Mouse (Mus musculus): ENCODE measurements around the gene Aurkaip1. TPM values are rescaled to one million over a fixed set of nuclear protein-coding genes. Genes with fewer than 3 reads are reported as not detected.
A peak's percentile ranks its signal among the peaks of the same experiment; 100 is the strongest.

The Aurkaip1 gene
- polyA plus RNA-seq, 1 experiment from 2014 or later = 132 TPM

GRCm38 (mm10) chr4:155849792-155850451, 18.9 kb downstream of the Aurkaip1 start:
- Histone ChIP-seq H3K27me3 (ENCODE audit: control insufficient read depth, insufficient read depth, low read length) (no peaks in the 10 kb centered on the region), H3K4me3 (ENCODE audit: low read depth, low read length) (no peak overlapping the region), H3K9ac (replicated peaks; ENCODE audit: low read depth, low read length) (no peak overlapping the region), H3K9me3 (ENCODE audit: control insufficient read depth, low read depth, low read length) (no peaks in the 10 kb centered on the region), H3K27ac (ENCODE audit: low read length) (no peak overlapping the region), H3K36me3 (ENCODE audit: control insufficient read depth, insufficient read depth, low read length) (peaks cover 9% of the 10 kb centered on the region), H3K4me2 (replicated peaks; ENCODE audit: low read depth, low read length) (no peak overlapping the region), H3K4me1 (ENCODE audit: control insufficient read depth, insufficient read depth, low read length) (peaks cover 19% of the 10 kb centered on the region)
- 85% methylated on average over 3 of the region's 3 CpGs for WGBS
- ATAC-seq (ENCODE audit: insufficient number of reproducible peaks, insufficient read depth, low FRiP score, low read depth) = no peak

DNA sequence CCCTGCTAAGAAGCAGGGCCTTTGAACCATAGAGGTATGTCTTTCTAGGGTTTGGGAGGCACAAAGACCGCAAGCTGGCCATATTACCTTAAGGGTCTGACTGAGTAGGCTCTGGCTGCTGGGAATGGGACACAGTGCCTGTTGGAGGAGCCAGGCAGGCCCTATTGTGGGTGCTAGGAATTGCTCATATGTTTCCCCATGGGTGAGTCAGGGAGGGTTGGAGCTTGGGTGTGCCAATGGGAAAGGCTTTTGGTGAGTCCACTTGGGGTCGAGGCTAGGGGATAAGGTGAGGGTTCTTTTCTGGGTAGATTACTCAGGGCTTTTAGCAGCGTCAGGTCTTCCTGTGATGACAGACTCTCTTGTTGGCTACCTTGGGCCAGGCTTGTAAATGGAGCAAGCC, 20.3 kb downstream of the Aurkaip1 start:
- Histone ChIP-seq H3K27me3 (ENCODE audit: control insufficient read depth, insufficient read depth, low read length) (no peaks in the 10 kb centered on the region), H3K36me3 (ENCODE audit: control insufficient read depth, insufficient read depth, low read length) (peaks cover 21% of the 10 kb centered on the region), H3K9ac (replicated peaks; ENCODE audit: low read depth, low read length) (no peak overlapping the region), H3K4me1 (ENCODE audit: control insufficient read depth, insufficient read depth, low read length) (peaks cover 19% of the 10 kb centered on the region), H3K4me2 (replicated peaks; ENCODE audit: low read depth, low read length) (no peak overlapping the region), H3K27ac (ENCODE audit: low read length) (no peak overlapping the region), H3K4me3 (ENCODE audit: low read depth, low read length) (no peak overlapping the region), H3K9me3 (ENCODE audit: control insufficient read depth, low read depth, low read length) (no peaks in the 10 kb centered on the region)
- WGBS = 88% methylated on average over 3 of the region's 3 CpGs
- ATAC-seq (ENCODE audit: insufficient number of reproducible peaks, insufficient read depth, low FRiP score, low read depth) = no peak

- H3K4me2 ChIP-seq (replicated peaks; ENCODE audit: low read depth, low read length) = no peak overlapping the region
- no peak overlapping the region for H3K9ac ChIP-seq (replicated peaks; ENCODE audit: low read depth, low read length)
- WGBS = 79% methylated on average over 2 of the region's 2 CpGs
- no peak overlapping the region for H3K27ac ChIP-seq (ENCODE audit: low read length)
- no peak overlapping the region for H3K4me3 ChIP-seq (ENCODE audit: low read depth, low read length)
- ATAC-seq (ENCODE audit: insufficient number of reproducible peaks, insufficient read depth, low FRiP score, low read depth) = no peak
- peaks cover 14% of the 10 kb centered on the region for H3K4me1 ChIP-seq (ENCODE audit: control insufficient read depth, insufficient read depth, low read length)
- H3K27me3 ChIP-seq (ENCODE audit: control insufficient read depth, insufficient read depth, low read length) = no peaks in the 10 kb centered on the region
- H3K9me3 ChIP-seq (ENCODE audit: control insufficient read depth, low read depth, low read length) = no peaks in the 10 kb centered on the region
- peaks cover 21% of the 10 kb centered on the region for H3K36me3 ChIP-seq (ENCODE audit: control insufficient read depth, insufficient read depth, low read length)
Measured at GRCm38 (mm10) chr4:155851951-155852411, 20.9 kb downstream of the Aurkaip1 start.

DNA sequence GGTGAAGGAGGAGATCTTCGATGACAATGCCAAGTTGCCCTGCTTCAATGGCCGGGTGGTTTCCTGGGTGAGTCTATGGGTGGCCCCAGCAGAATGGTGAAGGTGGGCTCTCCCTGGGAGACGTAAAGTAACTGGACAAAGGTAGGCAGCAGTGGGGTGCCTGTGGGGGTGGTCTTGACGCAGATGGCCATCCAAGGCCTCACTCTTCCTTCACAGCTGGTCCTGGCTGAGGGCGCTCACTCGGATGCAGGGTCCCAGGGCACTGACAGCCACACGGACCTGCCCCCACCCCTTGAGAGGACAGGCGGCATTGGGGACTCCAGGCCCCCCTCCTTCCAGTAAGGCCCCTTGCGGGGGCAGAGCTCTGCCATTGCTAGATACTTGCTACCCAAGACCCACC, 22.3 kb downstream of the Aurkaip1 start:
- Histone ChIP-seq H3K4me2 (replicated peaks; ENCODE audit: low read depth, low read length) (no peak overlapping the region), H3K4me1 (ENCODE audit: control insufficient read depth, insufficient read depth, low read length) (peaks cover 8% of the 10 kb centered on the region), H3K4me3 (ENCODE audit: low read depth, low read length) (no peak overlapping the region), H3K9ac (replicated peaks; ENCODE audit: low read depth, low read length) (no peak overlapping the region), H3K27me3 (ENCODE audit: control insufficient read depth, insufficient read depth, low read length) (no peaks in the 10 kb centered on the region), H3K36me3 (ENCODE audit: control insufficient read depth, insufficient read depth, low read length) (peaks cover 25% of the 10 kb centered on the region), H3K9me3 (ENCODE audit: control insufficient read depth, low read depth, low read length) (no peaks in the 10 kb centered on the region), H3K27ac (ENCODE audit: low read length) (no peak overlapping the region)
- no peak for ATAC-seq (ENCODE audit: insufficient number of reproducible peaks, insufficient read depth, low FRiP score, low read depth)
- WGBS = 91% methylated on average over 9 of the region's 9 CpGs

DNA sequence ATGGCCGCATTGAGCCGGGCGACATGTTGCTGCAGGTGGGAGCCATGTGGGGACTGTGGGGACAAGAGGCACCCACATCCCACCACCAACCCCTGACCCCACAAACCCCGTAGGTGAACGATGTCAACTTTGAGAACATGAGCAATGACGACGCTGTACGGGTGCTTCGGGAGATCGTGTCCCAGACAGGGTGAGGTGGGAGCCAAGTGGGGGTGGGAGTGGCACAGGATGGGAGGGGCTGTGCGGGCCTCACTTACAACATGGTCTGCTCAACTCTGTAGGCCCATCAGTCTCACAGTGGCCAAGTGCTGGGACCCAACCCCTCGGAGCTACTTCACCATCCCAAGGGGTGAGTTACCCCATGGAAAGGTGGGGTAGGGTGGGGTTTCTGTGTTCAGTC, 23.9 kb downstream of the Aurkaip1 start:
- no peak overlapping the region for H3K4me3 ChIP-seq (ENCODE audit: low read depth, low read length)
- H3K27ac ChIP-seq (ENCODE audit: low read length) = no peak overlapping the region
- H3K36me3 ChIP-seq (ENCODE audit: control insufficient read depth, insufficient read depth, low read length) = peaks cover 25% of the 10 kb centered on the region
- no peaks in the 10 kb centered on the region for H3K4me1 ChIP-seq (ENCODE audit: control insufficient read depth, insufficient read depth, low read length)
- no peak overlapping the region for H3K9ac ChIP-seq (replicated peaks; ENCODE audit: low read depth, low read length)
- WGBS = 95% methylated on average over 12 of the region's 12 CpGs
- no peak for ATAC-seq (ENCODE audit: insufficient number of reproducible peaks, insufficient read depth, low FRiP score, low read depth)
- H3K4me2 ChIP-seq (replicated peaks; ENCODE audit: low read depth, low read length) = no peak overlapping the region
- H3K27me3 ChIP-seq (ENCODE audit: control insufficient read depth, insufficient read depth, low read length) = no peaks in the 10 kb centered on the region
- no peaks in the 10 kb centered on the region for H3K9me3 ChIP-seq (ENCODE audit: control insufficient read depth, low read depth, low read length)

DNA sequence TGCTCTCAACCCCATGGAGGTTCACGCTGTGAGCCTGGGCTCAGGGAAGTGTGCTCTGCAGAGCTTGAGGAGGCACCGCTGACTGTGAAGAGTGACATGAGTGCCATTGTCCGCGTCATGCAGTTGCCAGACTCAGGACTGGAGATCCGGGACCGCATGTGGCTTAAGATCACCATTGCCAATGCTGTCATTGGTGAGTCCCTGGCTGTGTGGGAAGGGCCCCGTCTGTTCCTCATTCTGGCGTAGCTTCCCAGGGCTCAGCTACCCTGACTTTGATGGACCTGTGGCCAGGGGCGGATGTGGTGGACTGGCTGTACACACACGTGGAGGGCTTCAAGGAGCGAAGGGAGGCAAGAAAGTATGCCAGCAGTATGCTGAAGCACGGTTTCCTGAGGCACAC, 25.0 kb downstream of the Aurkaip1 start:
- peaks cover 28% of the 10 kb centered on the region for H3K36me3 ChIP-seq (ENCODE audit: control insufficient read depth, insufficient read depth, low read length)

GRCm38 (mm10) chr4:155856881-155857280, 25.8 kb downstream of the Aurkaip1 start:
- no peak overlapping the region for H3K27ac ChIP-seq (ENCODE audit: low read length)
- H3K36me3 ChIP-seq (ENCODE audit: control insufficient read depth, insufficient read depth, low read length) = peaks cover 28% of the 10 kb centered on the region
- no peak overlapping the region for H3K4me2 ChIP-seq (replicated peaks; ENCODE audit: low read depth, low read length)
- no peaks in the 10 kb centered on the region for H3K9me3 ChIP-seq (ENCODE audit: control insufficient read depth, low read depth, low read length)
- 86% methylated on average over 3 of the region's 3 CpGs for WGBS
- ATAC-seq (ENCODE audit: insufficient number of reproducible peaks, insufficient read depth, low FRiP score, low read depth) = no peak
- no peaks in the 10 kb centered on the region for H3K27me3 ChIP-seq (ENCODE audit: control insufficient read depth, insufficient read depth, low read length)
- no peak overlapping the region for H3K4me3 ChIP-seq (ENCODE audit: low read depth, low read length)
- H3K9ac ChIP-seq (replicated peaks; ENCODE audit: low read depth, low read length) = no peak overlapping the region
- H3K4me1 ChIP-seq (ENCODE audit: control insufficient read depth, insufficient read depth, low read length) = no peaks in the 10 kb centered on the region

More for the DNA sequence above, 25.0 kb downstream of the Aurkaip1 start:
- H3K4me1 ChIP-seq (ENCODE audit: control insufficient read depth, insufficient read depth, low read length) = no peaks in the 10 kb centered on the region
- H3K4me2 ChIP-seq (replicated peaks; ENCODE audit: low read depth, low read length) = no peak overlapping the region
- WGBS = 88% methylated on average over 12 of the region's 12 CpGs
- no peaks in the 10 kb centered on the region for H3K27me3 ChIP-seq (ENCODE audit: control insufficient read depth, insufficient read depth, low read length)
- H3K4me3 ChIP-seq (ENCODE audit: low read depth, low read length) = no peak overlapping the region
- H3K27ac ChIP-seq (ENCODE audit: low read length) = no peak overlapping the region
- H3K9me3 ChIP-seq (ENCODE audit: control insufficient read depth, low read depth, low read length) = no peaks in the 10 kb centered on the region
- no peak for ATAC-seq (ENCODE audit: insufficient number of reproducible peaks, insufficient read depth, low FRiP score, low read depth)
- H3K9ac ChIP-seq (replicated peaks; ENCODE audit: low read depth, low read length) = no peak overlapping the region

DNA sequence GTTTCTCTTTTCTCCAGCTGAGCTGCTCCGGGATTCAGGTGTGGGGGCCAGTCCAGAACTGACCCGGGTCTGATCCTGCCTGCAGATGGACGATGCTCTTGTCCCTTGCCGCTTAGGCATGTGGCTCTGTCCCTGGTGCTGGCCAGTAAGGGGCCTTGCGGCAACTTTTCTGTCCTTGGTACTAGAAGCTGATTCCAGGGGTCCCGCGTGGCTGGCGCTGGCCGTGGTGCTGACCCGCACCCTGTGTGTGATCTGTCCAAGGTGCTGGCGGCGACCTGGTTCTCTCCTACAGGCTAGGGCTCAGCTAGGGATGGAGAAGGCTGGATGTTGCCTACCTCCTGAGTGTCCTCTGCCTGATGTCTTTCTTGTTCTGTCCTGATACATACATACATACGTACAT, 28.2 kb downstream of the Aurkaip1 start:
- peaks cover 24% of the 10 kb centered on the region for H3K36me3 ChIP-seq (ENCODE audit: control insufficient read depth, insufficient read depth, low read length)
- no peaks in the 10 kb centered on the region for H3K27me3 ChIP-seq (ENCODE audit: control insufficient read depth, insufficient read depth, low read length)
- H3K4me3 ChIP-seq (ENCODE audit: low read depth, low read length) = no peak overlapping the region
- no peak overlapping the region for H3K4me2 ChIP-seq (replicated peaks; ENCODE audit: low read depth, low read length)
- H3K9me3 ChIP-seq (ENCODE audit: control insufficient read depth, low read depth, low read length) = no peaks in the 10 kb centered on the region
- ATAC-seq (ENCODE audit: insufficient number of reproducible peaks, insufficient read depth, low FRiP score, low read depth) = peak; percentile 11; the same call in 1 of the 2 replicates
- H3K9ac ChIP-seq (replicated peaks; ENCODE audit: low read depth, low read length) = no peak overlapping the region
- no peaks in the 10 kb centered on the region for H3K4me1 ChIP-seq (ENCODE audit: control insufficient read depth, insufficient read depth, low read length)
- no peak overlapping the region for H3K27ac ChIP-seq (ENCODE audit: low read length)
- 15% methylated on average over 13 of the region's 13 CpGs for WGBS

DNA sequence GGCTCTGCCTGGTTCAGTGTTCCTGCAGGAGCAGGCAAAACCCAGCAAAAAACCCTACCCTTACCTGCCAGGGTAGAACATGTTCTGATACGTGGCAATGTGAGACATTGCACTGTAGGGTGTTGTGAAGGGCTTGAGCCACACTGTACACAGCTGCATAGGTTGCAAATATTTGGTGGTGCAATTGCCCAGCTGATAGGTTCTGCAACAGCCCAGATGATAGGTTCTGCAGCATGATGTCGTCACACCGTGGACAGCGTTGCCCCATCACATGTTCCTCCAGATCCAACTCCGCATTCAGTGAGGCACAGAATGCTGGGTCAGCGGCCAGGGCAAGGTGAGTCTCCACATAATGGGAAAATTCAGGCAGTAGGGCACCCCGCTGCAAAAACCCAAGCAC, 30.7 kb downstream of the Aurkaip1 start:
- Histone ChIP-seq H3K4me3 (ENCODE audit: low read depth, low read length) (no peak overlapping the region), H3K9ac (replicated peaks; ENCODE audit: low read depth, low read length) (no peak overlapping the region), H3K4me1 (ENCODE audit: control insufficient read depth, insufficient read depth, low read length) (no peaks in the 10 kb centered on the region), H3K36me3 (ENCODE audit: control insufficient read depth, insufficient read depth, low read length) (peaks cover 22% of the 10 kb centered on the region), H3K9me3 (ENCODE audit: control insufficient read depth, low read depth, low read length) (no peaks in the 10 kb centered on the region), H3K27me3 (ENCODE audit: control insufficient read depth, insufficient read depth, low read length) (no peaks in the 10 kb centered on the region), H3K4me2 (replicated peaks; ENCODE audit: low read depth, low read length) (no peak overlapping the region), H3K27ac (ENCODE audit: low read length) (no peak overlapping the region)
- no peak for ATAC-seq (ENCODE audit: insufficient number of reproducible peaks, insufficient read depth, low FRiP score, low read depth)
- 84% methylated on average over 7 of the region's 7 CpGs for WGBS

All from stomach, embryonic 14.5 days (tissue).